Mouse (Mus musculus) heart, adult 2 months (tissue): ENCODE data around the gene Flywch2.
A peak's percentile ranks its signal among the peaks of the same experiment; 100 is the strongest.

Experiments
- CTCF ChIP-seq: fragments of 200-600 bp; IDR thresholded peaks from 2 replicates; pipeline ENCODE4 v1.8.1; 2022; ENCODE audit warnings: antibody characterized with exemption, mild to moderate bottlenecking, moderate library complexity
- EP300 ChIP-seq: fragments of 200-500 bp; IDR thresholded peaks from 2 replicates; pipeline ENCODE4 v1.6.1; 2011; ENCODE audit warnings: low read depth, low read length, control low read depth; ENCODE audit not compliant: insufficient read depth
- POLR2A ChIP-seq: fragments of 200-500 bp; IDR thresholded peaks from 2 replicates; pipeline ENCODE4 v1.6.1; 2011; ENCODE audit warnings: mild to moderate bottlenecking, low read depth, low read length, control low read depth; ENCODE audit not compliant: insufficient read depth

DNA sequence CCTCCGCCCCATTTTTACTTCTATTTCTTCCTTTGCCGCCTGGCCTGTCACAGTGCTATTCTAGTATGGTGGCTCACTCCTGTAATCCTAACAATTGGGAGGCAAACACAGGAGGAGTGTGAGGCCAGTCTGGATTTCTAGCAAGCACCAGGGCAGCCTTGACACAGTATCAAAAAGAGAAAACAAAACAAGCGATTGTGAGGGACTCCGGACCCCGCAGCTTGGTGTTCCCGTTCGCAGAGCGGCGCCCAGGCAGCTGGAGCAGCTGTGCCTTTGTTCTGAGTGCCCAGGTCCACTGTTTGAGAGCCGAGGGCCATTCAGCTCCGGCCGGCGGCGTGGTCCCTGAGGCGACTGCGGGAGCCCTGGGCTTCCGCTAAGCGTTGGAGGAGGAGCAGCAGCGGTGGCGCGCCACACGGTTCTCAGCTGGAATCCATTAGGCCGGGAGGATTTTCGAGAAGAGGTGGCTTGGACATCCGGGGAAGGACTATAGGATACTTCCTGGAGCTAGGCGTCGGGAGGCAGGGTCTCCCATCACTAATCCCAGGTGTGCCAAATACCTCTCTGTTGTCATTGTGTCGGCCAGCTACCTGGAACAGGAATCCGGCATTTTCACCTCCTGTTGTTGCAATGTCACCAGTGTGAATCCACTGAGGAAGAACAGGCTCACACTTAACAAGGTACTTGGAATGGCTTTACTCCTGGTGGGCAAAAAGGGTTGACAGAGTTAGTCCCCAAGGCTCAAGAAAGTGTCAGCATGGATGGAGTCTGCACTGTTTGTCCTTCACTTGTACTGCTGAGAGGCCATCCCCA lies 4.6 kb upstream of the Flywch2 start, which contains the start of gene Srrm2:
- TF ChIP-seq EP300 (no peak), CTCF (peak; percentile 18), POLR2A (peak; percentile 65)
